Mouse (Mus musculus) cortical plate, adult 2 months (tissue): ENCODE measurements around the gene M6pr.

ENCODE experiments used
- CTCF ChIP-seq: fragments of 200-500 bp; IDR thresholded peaks from 2 replicates; pipeline ENCODE4 v1.5.1; 2011; ENCODE audit warnings: mild to moderate bottlenecking, control low read depth, low read length; ENCODE audit not compliant: insufficient read depth; ENCODE audit errors: extremely low read depth
- POLR2A ChIP-seq: fragments of 200-500 bp; IDR thresholded peaks from 2 replicates; pipeline ENCODE4 v1.6.1; 2011; ENCODE audit warnings: mild to moderate bottlenecking, low read length, control low read depth; ENCODE audit not compliant: insufficient read depth; ENCODE audit errors: extremely low read depth

DNA sequence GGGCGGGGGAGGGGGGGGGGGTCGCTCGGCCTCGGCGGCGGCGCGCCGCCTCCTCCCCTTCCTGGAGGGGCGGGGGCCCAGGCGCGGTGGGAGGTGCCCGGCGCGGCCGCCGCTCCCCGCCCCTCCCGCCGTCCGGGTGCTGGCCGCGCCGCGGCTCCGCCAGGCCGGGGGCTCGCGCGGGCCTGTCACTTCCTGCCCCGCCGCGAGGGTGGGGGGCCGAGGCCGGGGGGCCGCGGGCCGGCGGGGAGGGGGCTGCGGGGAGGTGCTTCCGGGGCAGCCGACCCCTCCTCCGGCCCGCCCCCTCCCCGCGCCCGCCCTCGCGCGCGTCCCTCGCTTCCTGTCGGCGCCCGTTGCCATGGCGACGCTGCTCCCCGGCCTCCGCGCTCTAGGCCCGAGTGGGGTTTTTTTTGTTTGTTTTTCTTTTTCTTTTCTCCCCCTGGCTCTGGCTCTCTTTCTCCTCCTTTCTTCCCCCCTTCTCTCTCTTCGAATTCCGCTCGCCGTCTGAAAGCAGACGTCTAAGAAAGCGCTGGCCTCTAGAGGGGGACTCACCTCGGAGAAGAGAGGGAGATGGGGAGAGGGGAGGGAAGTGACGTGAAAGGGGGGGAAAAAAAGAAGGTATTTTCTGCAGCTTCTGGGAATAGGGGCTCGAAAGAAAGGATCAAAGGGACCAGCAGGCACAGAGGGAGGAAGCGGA, 31.3 kb downstream of the M6pr start:
- TF ChIP-seq CTCF = no peak
- TF ChIP-seq POLR2A = no peak
